Comparison of ENCODE assay signal across 10 mouse cellular contexts in the genomic region with DNA sequence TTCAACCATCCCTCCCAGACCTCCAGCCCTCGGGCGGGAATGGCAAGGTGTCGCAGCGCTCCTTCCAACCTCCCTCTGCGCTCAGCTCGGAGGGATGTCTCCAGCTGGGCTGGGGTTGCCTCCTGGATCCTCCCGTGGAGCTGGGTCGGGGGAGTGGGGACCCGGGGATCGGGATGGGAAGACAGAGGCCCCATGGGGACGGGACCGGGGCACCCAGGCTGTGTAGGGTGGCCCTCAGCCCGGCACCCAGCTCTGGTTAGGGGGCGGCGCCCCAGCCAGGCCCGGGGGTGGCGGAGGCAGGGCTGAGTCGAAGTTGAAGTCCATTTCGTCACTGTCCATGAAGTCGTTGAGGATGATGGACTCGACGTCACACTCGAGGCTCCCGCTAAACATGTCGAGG. TPM values are rescaled to one million over a fixed set of nuclear protein-coding genes. Genes with fewer than 3 reads are reported as not detected.
A peak's percentile ranks its signal among the peaks of the same experiment; 100 is the strongest.
DNase-seq lines count a peak whose midpoint lies in the region; ATAC-seq and TF ChIP-seq lines count a peak whose summit lies in the region.
"Had no signal": no experiment of that assay in that cellular context is flagged by ENCODE, and none has a peak within 500 bp of the region (broad histone marks: within the 10 kb centered on the region; RNA-seq: fewer than 3 reads in every experiment).

No protein-coding gene starts in this region.

- no peak overlapping the region for H3K9ac ChIP-seq in heart, embryonic 11.5 days (ENCODE audit: low read depth, low read length)
- peak overlapping the region; percentile 41 for H3K9ac ChIP-seq in ES-Bruce4 (ENCODE audit: low read depth, poor library complexity, severe bottlenecking)
- H3K9ac ChIP-seq in hindbrain, embryonic 11.5 days (ENCODE audit: low read depth, low read length): no peak overlapping the region
- no peak overlapping the region for H3K9ac ChIP-seq in liver, postnatal 0 days (replicated peaks)

- H3K9me3 ChIP-seq in heart, embryonic 11.5 days (replicated peaks; ENCODE audit: control insufficient read depth, low read length): no peaks in the 10 kb centered on the region
- no peaks in the 10 kb centered on the region for H3K9me3 ChIP-seq in ES-Bruce4 (replicated peaks; ENCODE audit: control insufficient read depth, insufficient read depth, low read length, poor library complexity, severe bottlenecking)
- no peaks in the 10 kb centered on the region for H3K9me3 ChIP-seq in hindbrain, embryonic 11.5 days (ENCODE audit: control insufficient read depth, low read length)
- no peaks in the 10 kb centered on the region for H3K9me3 ChIP-seq in liver, postnatal 0 days (ENCODE audit: low read length)

- no peak overlapping the region for H3K27ac ChIP-seq in heart, embryonic 11.5 days (ENCODE audit: low read depth, low read length)
- no peak overlapping the region for H3K27ac ChIP-seq in ES-Bruce4 (ENCODE audit: insufficient read depth, low read length)
- H3K27ac ChIP-seq in hindbrain, embryonic 11.5 days (ENCODE audit: low read depth, low read length): no peak overlapping the region
- H3K27ac ChIP-seq in liver, postnatal 0 days (ENCODE audit: low read depth): no peak overlapping the region

- TF ChIP-seq EP300 in ES-Bruce4 (IDR thresholded peaks at IDR 0.05; ENCODE audit: insufficient read depth, low read depth, low read length): no peak
- TF ChIP-seq EP300 in liver, postnatal 0 days (IDR thresholded peaks at IDR 0.05; ENCODE audit: low read depth): no peak

- peaks cover 19% of the 10 kb centered on the region for H3K4me1 ChIP-seq in heart, embryonic 11.5 days (ENCODE audit: control insufficient read depth, insufficient read depth, low read length)
- H3K4me1 ChIP-seq in ES-Bruce4 (ENCODE audit: control insufficient read depth, insufficient read depth, low read length): peaks cover 13% of the 10 kb centered on the region
- H3K4me1 ChIP-seq in hindbrain, embryonic 11.5 days (replicated peaks; ENCODE audit: control insufficient read depth, insufficient read depth, low read length): peaks cover 9% of the 10 kb centered on the region
- no peaks in the 10 kb centered on the region for H3K4me1 ChIP-seq in liver, postnatal 0 days (ENCODE audit: insufficient read depth)

- 6% methylated on average over 25 of the region's 25 CpGs for whole genome bisulfite sequencing in heart, embryonic 11.5 days (ENCODE audit: insufficient replicate concordance)
- 4% methylated on average over 24 of the region's 25 CpGs for WGBS in hindbrain, embryonic 11.5 days
- WGBS in liver, postnatal 0 days (ENCODE audit: insufficient replicate concordance): 6% methylated on average over 23 of the region's 25 CpGs

- peaks cover 86% of the 10 kb centered on the region for H3K27me3 ChIP-seq in heart, embryonic 11.5 days (ENCODE audit: control insufficient read depth, insufficient read depth, low read length)
- peaks cover 7% of the 10 kb centered on the region for H3K27me3 ChIP-seq in ES-Bruce4 (ENCODE audit: control insufficient read depth, insufficient read depth, low read length, poor library complexity, severe bottlenecking)
- peaks cover 67% of the 10 kb centered on the region for H3K27me3 ChIP-seq in hindbrain, embryonic 11.5 days (ENCODE audit: control insufficient read depth, insufficient read depth, low read length)
- H3K27me3 ChIP-seq in liver, postnatal 0 days (ENCODE audit: insufficient read depth, low read length): peaks cover 61% of the 10 kb centered on the region

- no peak for ATAC-seq in heart, embryonic 11.5 days (replicated peaks; ENCODE audit: insufficient number of reproducible peaks, low FRiP score, low TSS enrichment)
- peak; percentile 20; the same call in 1 of the 2 replicates for ATAC-seq in hindbrain, embryonic 11.5 days (ENCODE audit: low FRiP score)
- ATAC-seq in liver, postnatal 0 days: no peak
- no peak for ATAC-seq in erythroblast, adult 5-6 weeks (replicated peaks; ENCODE audit: low FRiP score, poor library complexity, severe bottlenecking)

- no peak for TF ChIP-seq CTCF in ES-Bruce4 (IDR thresholded peaks at IDR 0.05; ENCODE audit: low read depth, low read length)
- TF ChIP-seq CTCF in liver, postnatal 0 days (IDR thresholded peaks at IDR 0.05; ENCODE audit: low read depth): no peak

- H3K4me2 ChIP-seq in heart, embryonic 11.5 days: peak overlapping the region; percentile 77
- peak overlapping the region; percentile 58 for H3K4me2 ChIP-seq in hindbrain, embryonic 11.5 days (replicated peaks; ENCODE audit: low read depth, low read length)
- H3K4me2 ChIP-seq in liver, postnatal 0 days (ENCODE audit: low read depth, low read length): 0 out of 2 replicates have a peak overlapping the region, but pooled peaks have one; percentile 42

- DNase-seq in heart, adult 9 months (ENCODE audit: low spot score in 2 of 2): no peak
- peak; percentile 34 for DNase-seq in hindbrain, embryonic 11.5 days (ENCODE audit: low spot score)
- DNase-seq in liver, postnatal 0 days: no peak
- no peak for DNase-seq in right cerebral cortex, postnatal 4 days
- no peak for DNase-seq in kidney, postnatal 36 days
- DNase-seq: cerebellum, adult 9-10 months had no signal

- peak overlapping the region; percentile 45 for H3K4me3 ChIP-seq in heart, embryonic 11.5 days (ENCODE audit: low read depth, low read length)
- H3K4me3 ChIP-seq in ES-Bruce4 (ENCODE audit: low read depth, low read length): peak overlapping the region; percentile 58
- H3K4me3 ChIP-seq in hindbrain, embryonic 11.5 days (ENCODE audit: low read depth, low read length): peak overlapping the region; percentile 34
- H3K4me3 ChIP-seq in liver, postnatal 0 days (ENCODE audit: low read depth, low read length): 0 out of 2 replicates have a peak overlapping the region, but pooled peaks have one; percentile 13

- TF ChIP-seq POLR2A in ES-Bruce4 (IDR thresholded peaks at IDR 0.05; ENCODE audit: insufficient read depth, low read length): no peak

- no peaks in the 10 kb centered on the region for H3K36me3 ChIP-seq in heart, embryonic 11.5 days (ENCODE audit: control insufficient read depth, insufficient read depth, low read length)
- no peaks in the 10 kb centered on the region for H3K36me3 ChIP-seq in ES-Bruce4 (ENCODE audit: control insufficient read depth, insufficient read depth, low read length, poor library complexity, severe bottlenecking)
- no peaks in the 10 kb centered on the region for H3K36me3 ChIP-seq in hindbrain, embryonic 11.5 days (ENCODE audit: control insufficient read depth, insufficient read depth, low read length)
- H3K36me3 ChIP-seq in liver, postnatal 0 days (replicated peaks; ENCODE audit: insufficient read depth, low read length): no peaks in the 10 kb centered on the region

RNA-seq across cellular contexts. Expression of a gene that starts 19.5 kb away (rescaled TPM):
- polyA plus RNA-seq in heart, embryonic 11.5 days (2014; fragmentation: Nextera tagmentation; extraction: Ambion mirVana): 0.21 and 0.29 TPM in 2 replicates
- polyA plus RNA-seq in ES-Bruce4 (2011; ENCODE audit: insufficient read depth, insufficient read length, low read depth, missing spikeins): 0.61 and 1.0 TPM in 2 replicates
- 0.20 and 0.39 TPM in 2 replicates for polyA plus RNA-seq in hindbrain, embryonic 11.5 days (2014; fragmentation: Nextera tagmentation; extraction: Ambion mirVana)
- polyA plus RNA-seq in liver, postnatal 0 days (2015; fragmentation: Nextera tagmentation; extraction: Ambion mirVana): not detected in 2 replicates
- not detected in 2 replicates for total RNA-seq in erythroblast, adult 5-6 weeks (2015; ENCODE audit: low replicate concordance)
- not detected in 2 replicates for total RNA-seq in erythroblast, adult 5-6 weeks (2017; ENCODE audit: low replicate concordance)
- total RNA-seq: liver, adult 2 months had no signal
